Mouse (Mus musculus) stomach, embryonic 15.5 days (tissue): ENCODE measurements around the gene Stra6. TPM values are rescaled to one million over a fixed set of nuclear protein-coding genes. Genes with fewer than 3 reads are reported as not detected.
A peak's percentile ranks its signal among the peaks of the same experiment; 100 is the strongest.

Source experiments
- ATAC-seq: fragments of 200-750 bp; cut with Nextera tagmentation; 2 replicates; pipeline ENCODE4 v1.8.0; 2017; ENCODE audit warnings: low read depth, moderate number of reproducible peaks, moderate TSS enrichment; ENCODE audit not compliant: insufficient read depth, low FRiP score
- H3K27ac ChIP-seq: fragments of 300-500 bp; sonication (generic); 2 replicates; pipeline ENCODE4 v1.5.1; 2015; ENCODE audit warnings: mild to moderate bottlenecking, inconsistent platforms
- H3K27me3 ChIP-seq: fragments of 300-500 bp; sonication (generic); replicated peaks from 2 replicates; pipeline ENCODE4 v1.6.1; 2015; ENCODE audit warnings: inconsistent platforms
- H3K36me3 ChIP-seq: fragments of 300-500 bp; sonication (generic); 2 replicates; pipeline ENCODE4 v1.6.1; 2015; ENCODE audit warnings: inconsistent platforms
- H3K4me1 ChIP-seq: fragments of 300-500 bp; sonication (generic); 2 replicates; pipeline ENCODE4 v1.6.1; 2015; ENCODE audit warnings: inconsistent platforms
- H3K4me2 ChIP-seq: fragments of 300-500 bp; sonication (generic); 2 replicates; pipeline ENCODE4 v1.6.1; 2015; ENCODE audit warnings: mild to moderate bottlenecking, inconsistent platforms
- H3K4me3 ChIP-seq: fragments of 300-500 bp; sonication (generic); replicated peaks from 2 replicates; pipeline ENCODE4 v1.5.1; 2015; ENCODE audit warnings: inconsistent platforms
- H3K9ac ChIP-seq: fragments of 300-500 bp; sonication (generic); 2 replicates; pipeline ENCODE4 v1.6.1; 2015; ENCODE audit warnings: inconsistent platforms
- H3K9me3 ChIP-seq: fragments of 300-500 bp; sonication (generic); 2 replicates; pipeline ENCODE4 v1.6.1; 2016; ENCODE audit warnings: inconsistent platforms
- WGBS: fragments of 180-500 bp; shearing (Covaris S2); methylation state at CpG from one replicate; pipeline ENCODE4 v1.1.7; 2015; 5-methylcytosine and 5-hydroxymethylcytosine counted together
- polyA plus RNA-seq: library from polyadenylated mRNA; unstranded; fragments of >200 nt; fragmentation: Nextera tagmentation; extraction: Ambion mirVana; gene quantifications from 2 replicates; pipeline ENCODE4 v1.2.1, GENCODE M21; 2015

Stra6 gene
- polyA plus RNA-seq, 1 experiment from 2014 or later = 1.8 TPM

DNA sequence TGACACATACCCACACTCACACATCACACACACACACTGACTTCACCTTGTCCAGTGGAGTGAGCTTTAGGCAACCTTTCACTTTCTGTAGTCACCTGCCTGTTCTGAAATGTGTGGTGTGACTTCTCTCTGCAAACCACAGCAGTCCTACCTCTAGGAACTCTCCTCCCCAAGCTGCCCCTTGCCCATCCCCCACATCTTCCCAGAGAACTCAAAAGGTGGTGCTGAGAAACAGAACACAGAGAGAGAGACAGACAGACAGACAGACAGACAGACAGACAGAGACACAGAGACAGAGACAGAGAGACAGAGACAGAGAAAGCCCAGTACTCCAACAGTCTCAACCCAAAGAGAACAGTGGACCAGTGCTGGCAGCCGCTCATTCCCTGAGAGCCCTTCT lies 132.1 kb downstream of the Stra6 start:
- ATAC-seq = no peak
- H3K27me3 ChIP-seq = peaks cover 56% of the 10 kb centered on the region
- no peak overlapping the region for H3K4me2 ChIP-seq
- 21% methylated on average over 1 of the region's 1 CpGs for WGBS
- H3K36me3 ChIP-seq = no peaks in the 10 kb centered on the region
- no peak overlapping the region for H3K4me3 ChIP-seq
- no peak overlapping the region for H3K9ac ChIP-seq
- peaks cover 37% of the 10 kb centered on the region for H3K4me1 ChIP-seq
- H3K27ac ChIP-seq = no peak overlapping the region
- no peaks in the 10 kb centered on the region for H3K9me3 ChIP-seq

DNA sequence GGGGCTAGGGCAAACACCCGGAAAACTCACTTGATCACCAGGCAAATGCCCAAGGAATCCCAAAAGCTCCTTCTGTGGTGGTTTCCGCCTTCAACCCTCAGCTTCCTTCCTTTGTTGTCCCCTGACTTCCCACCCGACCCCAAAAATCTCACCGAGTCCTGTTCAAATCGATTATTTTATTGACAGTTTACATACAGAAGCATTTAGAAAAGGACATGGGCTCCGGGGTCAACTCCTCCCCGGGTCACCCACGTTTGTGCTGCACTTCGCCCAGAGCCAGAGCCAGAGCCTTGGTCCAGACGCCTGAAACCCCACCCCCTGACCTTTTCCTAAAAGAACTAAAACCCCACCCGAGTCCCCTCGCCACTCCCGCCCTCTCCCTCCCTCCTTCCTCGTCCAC lies 132.6 kb downstream of the Stra6 start:
- Histone ChIP-seq H3K4me1 (peaks cover 40% of the 10 kb centered on the region), H3K36me3 (no peaks in the 10 kb centered on the region), H3K4me2 (peak overlapping the region; percentile 41), H3K27me3 (peaks cover 60% of the 10 kb centered on the region), H3K9me3 (no peaks in the 10 kb centered on the region), H3K4me3 (no peak overlapping the region), H3K27ac (no peak overlapping the region), H3K9ac (no peak overlapping the region)
- 8% methylated on average over 14 of the region's 14 CpGs for WGBS
- no peak for ATAC-seq

DNA sequence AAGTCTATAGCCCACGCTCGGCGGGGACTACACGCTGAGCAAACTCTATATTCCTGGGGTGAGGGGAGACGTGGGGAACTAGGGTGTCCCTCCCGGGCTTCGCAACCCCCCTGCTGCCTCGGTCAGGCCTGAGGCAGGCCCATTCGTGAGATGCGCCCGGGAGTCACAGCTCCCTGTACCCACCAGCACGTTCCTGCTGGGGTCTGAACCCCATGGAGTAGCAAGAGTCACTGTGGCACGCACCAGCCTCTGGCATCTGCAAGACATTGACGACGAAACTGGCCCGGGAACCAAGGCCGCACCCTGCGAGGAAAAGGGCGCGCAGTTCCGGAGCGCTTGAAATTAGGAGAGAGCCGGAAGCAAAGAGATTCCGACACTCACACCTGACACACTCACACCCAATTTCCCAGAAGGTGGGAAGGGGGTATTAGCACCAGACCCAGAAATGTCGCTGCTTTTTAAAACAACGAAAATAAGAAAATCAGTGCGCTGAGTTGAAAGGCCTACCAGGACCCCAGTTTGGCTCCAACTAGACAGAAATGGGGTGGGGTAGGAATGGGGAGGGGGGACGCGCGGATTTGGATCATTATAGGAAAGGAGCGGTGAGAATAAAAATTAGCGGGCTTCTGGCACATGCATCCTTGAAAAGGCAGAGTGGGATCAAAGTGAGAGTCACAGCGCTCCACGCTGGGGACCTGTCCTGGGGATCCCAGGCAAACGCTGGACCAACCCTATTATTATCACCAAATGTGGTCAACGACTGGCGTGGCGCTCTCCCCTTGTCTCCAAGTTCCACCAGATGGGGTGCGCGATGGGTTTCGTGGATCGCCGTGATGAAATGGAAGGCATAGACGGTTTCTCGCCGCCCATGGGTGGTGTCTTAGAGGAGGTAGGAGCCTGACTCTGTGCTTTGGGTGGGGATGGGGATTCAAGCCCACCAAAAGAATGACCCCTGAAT lies 133.3 kb downstream of the Stra6 start:
- no peak for ATAC-seq
- no peaks in the 10 kb centered on the region for H3K36me3 ChIP-seq
- no peaks in the 10 kb centered on the region for H3K9me3 ChIP-seq
- 8% methylated on average over 46 of the region's 46 CpGs for WGBS
- peak overlapping the region; percentile 51 for H3K4me2 ChIP-seq
- H3K9ac ChIP-seq = no peak overlapping the region
- no peak overlapping the region for H3K27ac ChIP-seq
- no peak overlapping the region; the same call in 1 of the 2 replicates for H3K4me3 ChIP-seq
- peaks cover 68% of the 10 kb centered on the region for H3K27me3 ChIP-seq
- peaks cover 46% of the 10 kb centered on the region for H3K4me1 ChIP-seq

DNA sequence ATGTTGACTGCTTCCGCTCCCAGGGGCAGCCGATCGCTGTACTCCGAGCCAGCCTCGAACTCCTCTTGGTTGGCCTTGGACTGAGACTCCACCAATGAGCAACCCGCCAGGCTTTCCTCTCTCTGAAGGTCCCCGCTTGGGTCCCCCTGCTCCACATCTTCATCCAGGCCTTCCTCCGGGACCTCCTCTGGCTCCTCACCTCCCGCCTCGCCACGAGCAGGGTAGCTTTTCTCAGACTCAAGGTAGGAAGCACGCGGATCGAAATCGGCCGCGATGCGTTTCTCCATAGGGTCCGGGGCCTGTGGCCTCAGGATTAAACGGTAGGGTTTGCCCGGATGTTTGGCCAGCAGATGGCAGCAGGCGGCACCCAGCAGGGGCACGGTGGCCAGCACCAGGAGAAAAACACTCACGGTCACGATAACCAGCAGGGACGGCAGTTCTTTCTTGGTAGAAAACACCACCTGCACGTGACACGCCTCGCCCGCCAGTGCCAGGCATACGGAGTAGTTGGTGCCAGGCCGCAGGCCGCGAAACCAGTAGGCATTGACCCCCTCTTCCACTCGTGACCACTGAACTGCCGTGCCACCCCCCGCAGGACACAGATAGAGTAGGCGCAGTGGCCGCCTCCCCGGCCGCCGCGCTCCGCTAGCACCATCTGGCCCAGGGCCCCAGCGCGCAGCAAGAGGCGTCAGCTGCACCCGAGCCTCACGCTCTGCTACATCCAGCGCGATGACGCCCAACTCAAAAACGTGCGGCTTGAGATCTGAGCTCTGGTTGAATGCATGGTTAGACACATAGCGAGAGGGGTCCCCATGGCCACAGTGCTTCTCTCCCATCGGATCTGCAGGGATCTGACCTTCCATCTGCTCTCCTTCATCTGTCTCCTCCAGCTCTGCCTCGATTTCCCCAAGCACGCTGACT lies 134.5 kb downstream of the Stra6 start:
- no peak for ATAC-seq
- Histone ChIP-seq H3K9ac (no peak overlapping the region), H3K9me3 (no peaks in the 10 kb centered on the region), H3K27ac (no peak overlapping the region), H3K27me3 (peaks cover 79% of the 10 kb centered on the region), H3K4me2 (peak overlapping the region; percentile 51), H3K36me3 (no peaks in the 10 kb centered on the region), H3K4me1 (peaks cover 57% of the 10 kb centered on the region), H3K4me3 (peak overlapping the region; percentile 8)
- WGBS = 1% methylated on average over 58 of the region's 58 CpGs

DNA sequence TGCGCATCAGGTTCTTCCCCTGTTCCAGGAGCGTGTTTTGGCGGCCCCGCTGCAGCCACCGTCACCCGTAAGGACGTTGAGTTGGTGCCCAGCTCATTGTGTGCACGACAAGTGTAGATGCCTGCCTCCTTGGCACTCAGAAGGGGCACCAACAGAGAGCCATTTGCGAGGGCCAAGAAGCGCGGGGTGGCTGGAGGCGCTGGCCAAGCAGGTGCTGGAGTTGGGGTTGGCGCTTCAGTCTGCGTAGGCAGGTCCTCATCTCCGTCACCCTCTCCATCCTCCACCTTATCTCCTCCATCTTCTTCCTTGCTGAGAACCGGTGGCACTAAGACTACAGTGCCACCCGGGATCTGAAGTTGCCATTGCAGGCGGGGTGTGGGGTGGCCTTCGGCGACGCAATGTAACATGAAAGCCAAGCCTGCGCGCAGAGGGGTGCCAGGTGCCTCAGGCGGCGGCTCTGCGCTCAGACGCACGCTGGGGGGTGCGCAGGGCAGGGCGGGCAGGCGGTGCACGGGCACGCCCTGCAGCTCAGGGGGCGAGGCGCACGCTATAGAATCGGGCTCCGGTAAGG lies 135.3 kb downstream of the Stra6 start:
- Histone ChIP-seq H3K4me2 (peak overlapping the region; percentile 41), H3K27me3 (peaks cover 87% of the 10 kb centered on the region), H3K9me3 (no peaks in the 10 kb centered on the region), H3K27ac (no peak overlapping the region), H3K4me1 (peaks cover 65% of the 10 kb centered on the region), H3K9ac (no peak overlapping the region), H3K4me3 (peak overlapping the region; percentile 17; the same call in 1 of the 2 replicates), H3K36me3 (no peaks in the 10 kb centered on the region)
- ATAC-seq = no peak
- WGBS = 3% methylated on average over 38 of the region's 38 CpGs

DNA sequence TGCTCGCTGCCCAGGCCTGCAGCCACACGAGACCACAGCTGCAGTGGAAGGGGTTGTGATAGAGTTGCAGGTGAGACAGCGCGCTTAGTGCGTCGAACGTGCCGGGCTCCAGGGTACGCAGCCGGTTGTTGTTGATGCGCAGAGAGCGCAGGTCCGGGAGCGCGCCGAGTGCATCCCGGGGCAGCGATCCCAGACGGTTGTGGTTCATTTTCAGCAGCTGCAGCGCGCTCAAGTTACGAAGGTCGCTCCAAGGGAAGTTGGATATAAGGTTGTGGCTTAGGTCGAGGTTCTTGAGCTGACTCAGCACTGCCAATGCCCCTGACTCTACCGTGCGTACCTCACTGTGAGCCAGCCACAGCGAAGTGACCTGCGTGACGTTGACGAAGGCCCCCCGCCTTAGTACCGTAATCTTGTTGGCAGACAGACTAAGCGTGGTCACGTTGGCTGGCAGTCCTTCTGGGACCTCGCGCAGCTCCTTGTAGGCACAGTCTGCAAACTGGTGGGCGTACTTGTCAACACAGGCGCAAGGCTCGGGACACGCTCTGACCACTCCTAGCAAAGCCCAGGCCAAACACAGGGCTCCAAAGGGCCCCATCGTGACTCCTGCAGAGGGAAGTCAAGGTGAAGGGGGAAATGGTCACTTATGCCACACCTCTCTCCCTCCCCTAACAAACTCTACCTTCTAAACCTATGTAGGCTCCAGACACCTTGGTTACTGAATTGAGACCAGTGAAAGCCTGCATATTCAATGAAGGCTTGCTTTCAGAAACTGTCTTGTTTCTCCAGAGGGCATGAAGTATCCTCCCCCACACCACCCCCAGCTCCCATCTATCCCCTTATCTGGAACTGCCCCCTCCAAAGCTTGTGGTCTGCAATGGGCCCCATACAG lies 136.0 kb downstream of the Stra6 start:
- H3K4me1 ChIP-seq = peaks cover 66% of the 10 kb centered on the region
- 3% methylated on average over 41 of the region's 41 CpGs for WGBS
- H3K27ac ChIP-seq = no peak overlapping the region
- no peak for ATAC-seq
- peak overlapping the region; percentile 41 for H3K4me2 ChIP-seq
- H3K9me3 ChIP-seq = no peaks in the 10 kb centered on the region
- no peaks in the 10 kb centered on the region for H3K36me3 ChIP-seq
- peak overlapping the region; percentile 17; the same call in 1 of the 2 replicates for H3K4me3 ChIP-seq
- peaks cover 87% of the 10 kb centered on the region for H3K27me3 ChIP-seq
- H3K9ac ChIP-seq = no peak overlapping the region

DNA sequence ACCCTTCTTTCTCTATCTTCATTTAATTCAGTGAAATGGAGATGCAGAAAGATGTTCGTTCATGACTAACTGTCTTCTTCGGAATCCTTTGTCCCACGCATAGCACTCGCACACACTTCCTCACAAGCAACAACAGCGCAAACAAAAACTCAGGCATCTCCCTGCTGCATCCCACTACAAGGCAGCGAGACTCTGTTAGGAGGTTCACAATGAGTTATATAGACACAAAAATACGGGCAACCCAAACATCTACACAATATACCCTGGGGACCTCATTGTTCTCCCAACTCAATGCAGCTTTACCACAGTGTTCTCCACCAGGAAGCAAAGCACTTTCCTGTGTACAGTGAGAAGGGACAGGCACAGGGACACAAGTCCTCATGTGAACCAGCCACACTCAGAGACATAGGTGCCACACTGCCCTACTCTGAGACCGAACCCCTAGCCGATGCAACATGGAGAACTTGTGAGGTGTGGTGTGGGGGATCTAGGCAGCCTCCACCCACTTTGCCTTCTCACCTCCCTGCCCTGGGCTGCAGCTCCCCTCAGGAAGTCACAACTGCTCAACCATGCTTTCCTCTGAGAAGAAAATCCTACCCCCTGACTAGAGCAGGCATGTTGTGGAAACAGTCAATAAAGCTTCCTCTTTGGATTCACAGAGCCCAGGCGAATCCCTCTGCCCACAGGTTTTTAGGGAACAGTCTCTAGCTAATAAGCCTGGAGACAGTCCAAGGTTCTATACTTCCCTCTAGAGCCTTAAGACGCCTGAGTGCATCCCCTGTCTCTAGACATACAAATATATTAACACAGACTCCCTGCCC lies 136.9 kb downstream of the Stra6 start:
- peaks cover 66% of the 10 kb centered on the region for H3K4me1 ChIP-seq
- no peak for ATAC-seq
- no peak overlapping the region for H3K4me3 ChIP-seq
- 13% methylated on average over 11 of the region's 11 CpGs for WGBS
- no peaks in the 10 kb centered on the region for H3K9me3 ChIP-seq
- no peak overlapping the region for H3K4me2 ChIP-seq
- no peak overlapping the region for H3K27ac ChIP-seq
- no peak overlapping the region for H3K9ac ChIP-seq
- no peaks in the 10 kb centered on the region for H3K36me3 ChIP-seq
- H3K27me3 ChIP-seq = peaks cover 86% of the 10 kb centered on the region

DNA sequence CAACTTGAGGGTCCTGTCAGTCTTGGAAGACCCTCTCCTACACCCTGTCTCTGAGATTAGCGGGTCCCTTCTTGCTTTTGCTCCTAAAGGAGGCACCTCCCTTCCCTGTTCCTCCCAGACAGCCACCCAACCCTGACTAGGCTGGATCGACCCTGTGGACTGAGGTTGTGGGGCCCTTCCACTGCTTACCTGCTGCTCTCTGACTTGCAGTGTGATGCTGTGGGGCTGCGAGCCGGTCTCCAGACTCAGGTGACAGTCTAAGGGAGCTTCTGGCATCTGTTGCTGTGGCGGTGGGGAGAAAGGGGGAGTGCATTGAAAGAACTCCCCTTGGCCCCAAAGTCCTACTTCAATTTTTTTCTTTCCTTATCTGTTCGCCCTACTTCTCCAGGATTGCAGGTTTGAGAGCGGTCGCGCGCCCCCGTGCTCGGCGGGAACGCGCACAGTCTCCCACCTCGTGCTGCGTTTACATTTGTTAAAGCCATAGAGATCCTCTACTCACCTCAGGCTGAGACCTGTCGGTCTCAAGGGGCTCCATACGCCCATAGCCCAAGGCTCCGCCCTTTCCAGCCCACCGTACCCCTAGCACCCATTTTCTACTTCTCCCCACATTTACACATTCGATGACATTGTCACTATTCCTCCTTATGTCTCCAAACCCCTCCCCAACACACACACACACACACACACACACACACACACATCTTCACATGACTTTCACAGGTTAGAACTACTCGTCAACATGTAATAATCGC lies 137.7 kb downstream of the Stra6 start:
- whole genome bisulfite sequencing = 2% methylated on average over 24 of the region's 24 CpGs
- Histone ChIP-seq H3K36me3 (no peaks in the 10 kb centered on the region), H3K4me1 (peaks cover 61% of the 10 kb centered on the region), H3K9me3 (no peaks in the 10 kb centered on the region), H3K4me2 (peak overlapping the region; percentile 34; the same call in 1 of the 2 replicates), H3K9ac (no peak overlapping the region), H3K4me3 (peak overlapping the region; percentile 17), H3K27me3 (peaks cover 78% of the 10 kb centered on the region), H3K27ac (no peak overlapping the region)
- ATAC-seq = no peak

DNA sequence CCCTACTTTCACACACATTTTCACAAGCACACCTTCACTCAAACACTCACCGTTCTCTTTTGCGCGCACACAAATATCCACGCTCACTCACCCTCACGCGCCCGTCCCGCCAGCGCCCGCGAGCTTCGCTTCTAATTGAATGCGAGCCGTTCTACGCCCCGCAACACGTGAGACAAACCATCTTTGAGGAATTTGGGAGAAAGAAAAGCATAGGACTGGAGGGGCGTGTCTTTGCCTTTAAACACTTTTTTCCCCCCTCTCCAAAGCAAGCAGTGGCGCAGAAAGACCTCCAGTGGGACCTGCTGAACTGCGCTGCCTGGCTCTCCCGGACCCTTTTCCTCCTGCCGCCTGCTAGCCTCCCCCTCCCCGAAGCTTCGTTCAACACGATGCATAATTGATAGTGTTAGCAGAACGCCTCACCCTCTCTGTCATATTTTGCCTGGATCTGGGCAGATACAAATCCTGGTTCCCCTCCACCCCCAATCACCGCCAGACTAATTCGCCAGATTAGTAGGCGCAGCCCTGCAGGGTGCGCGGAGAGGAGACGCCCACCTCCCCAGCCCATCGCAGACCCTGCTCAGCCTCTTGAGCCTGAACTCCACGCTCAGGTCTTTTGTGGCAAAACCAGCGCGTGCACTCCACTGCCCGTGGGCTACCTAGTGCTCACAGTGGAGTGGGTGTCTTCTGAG lies 138.4 kb downstream of the Stra6 start:
- H3K4me3 ChIP-seq = peak overlapping the region; percentile 8; the same call in 1 of the 2 replicates
- under 1% methylated on average over 37 of the region's 37 CpGs for WGBS
- H3K4me1 ChIP-seq = peaks cover 54% of the 10 kb centered on the region

More for the DNA sequence above, 138.4 kb downstream of the Stra6 start:
- no peak overlapping the region for H3K27ac ChIP-seq
- no peak overlapping the region for H3K9ac ChIP-seq
- no peaks in the 10 kb centered on the region for H3K9me3 ChIP-seq
- peak overlapping the region; percentile 34 for H3K4me2 ChIP-seq
- peaks cover 71% of the 10 kb centered on the region for H3K27me3 ChIP-seq
- no peaks in the 10 kb centered on the region for H3K36me3 ChIP-seq
- ATAC-seq = no peak
